Mouse (Mus musculus) C2C12 (cell line): Measurements from ENCODE around the gene Exo5.

Experiments
- CEBPB ChIP-seq: IDR thresholded peaks from one replicate; pipeline ENCODE4 v1.6.1; 2011; ENCODE audit warnings: low read depth, mild to moderate bottlenecking, control low read depth, moderate library complexity
- CTCF ChIP-seq: IDR thresholded peaks from one replicate; pipeline ENCODE4 v1.5.1; 2011; ENCODE audit not compliant: control insufficient read depth, insufficient read depth, insufficient read length
- FOSL1 ChIP-seq: IDR thresholded peaks from one replicate; pipeline ENCODE4 v1.8.0; 2011; ENCODE audit warnings: mild to moderate bottlenecking, low read length; ENCODE audit not compliant: poor library complexity, insufficient read depth, severe bottlenecking
- MAX ChIP-seq: IDR thresholded peaks from one replicate; pipeline ENCODE4 v1.6.1; 2011; ENCODE audit warnings: mild to moderate bottlenecking, control low read depth
- MYOD1 ChIP-seq: IDR thresholded peaks from one replicate; pipeline ENCODE4 v1.6.1; 2011; ENCODE audit warnings: low read depth; ENCODE audit not compliant: control insufficient read depth, insufficient read length
- MYOG ChIP-seq: IDR thresholded peaks from one replicate; pipeline ENCODE4 v1.6.1; 2011; ENCODE audit not compliant: control insufficient read depth, insufficient read length; ENCODE audit errors: extremely low read depth
- USF1 ChIP-seq: IDR thresholded peaks from one replicate; pipeline ENCODE4 v1.6.1; 2011; ENCODE audit warnings: low read depth, mild to moderate bottlenecking, control low read depth, moderate library complexity

- TF ChIP-seq CTCF = no peak
- no peak for TF ChIP-seq MAX
- TF ChIP-seq MYOG = no peak
- TF ChIP-seq CEBPB = no peak
- no peak for TF ChIP-seq USF1
- no peak for TF ChIP-seq FOSL1
- TF ChIP-seq MYOD1 = no peak
These were observed 32.3 kb downstream of the Exo5 start for GRCm38 (mm10) chr4:120892516-120892915.
